Mouse (Mus musculus) retina, postnatal 1 day (tissue): ENCODE results near the gene Obsl1.

Source experiments
- DNase-seq: peaks from one replicate; pipeline ENCODE4 v3.0.0-alpha.2; 2012

The Obsl1 gene

GRCm38 (mm10) chr1:75480735-75481134 lies 25.5 kb downstream of the Obsl1 start:
- DNase-seq: no peak

DNA sequence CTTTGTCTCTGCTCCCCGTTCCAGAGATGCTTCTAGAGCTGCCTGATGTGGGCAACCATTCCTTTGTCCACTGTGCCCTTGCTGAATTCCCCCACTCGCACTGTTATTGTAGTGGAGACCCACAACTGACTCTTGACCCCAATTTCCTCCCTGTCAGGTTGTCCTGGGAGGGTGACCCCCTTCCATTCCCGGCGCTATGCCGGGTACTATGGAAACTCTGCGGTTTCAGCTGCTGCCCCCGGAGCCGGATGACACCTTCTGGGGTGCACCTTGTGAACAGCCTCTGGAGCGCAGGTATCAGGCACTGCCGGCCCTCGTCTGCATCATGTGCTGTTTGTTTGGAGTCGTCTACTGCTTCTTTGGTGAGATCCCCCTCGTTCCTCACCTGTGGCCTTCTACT lies 26.2 kb downstream of the Obsl1 start:
- no peak for DNase-seq

- no peak for DNase-seq
Measured at GRCm38 (mm10) chr1:75479635-75479989, 26.6 kb downstream of the Obsl1 start.

GRCm38 (mm10) chr1:75478916-75479634 lies 27.2 kb downstream of the Obsl1 start, which contains the start of the genes Chpf and Tmem198:
TSS of gene Chpf (minus strand) at chr1:75479307.
TSS of gene Tmem198 (plus strand) at chr1:75479532.
- DNase-seq: peak; percentile 99

DNA sequence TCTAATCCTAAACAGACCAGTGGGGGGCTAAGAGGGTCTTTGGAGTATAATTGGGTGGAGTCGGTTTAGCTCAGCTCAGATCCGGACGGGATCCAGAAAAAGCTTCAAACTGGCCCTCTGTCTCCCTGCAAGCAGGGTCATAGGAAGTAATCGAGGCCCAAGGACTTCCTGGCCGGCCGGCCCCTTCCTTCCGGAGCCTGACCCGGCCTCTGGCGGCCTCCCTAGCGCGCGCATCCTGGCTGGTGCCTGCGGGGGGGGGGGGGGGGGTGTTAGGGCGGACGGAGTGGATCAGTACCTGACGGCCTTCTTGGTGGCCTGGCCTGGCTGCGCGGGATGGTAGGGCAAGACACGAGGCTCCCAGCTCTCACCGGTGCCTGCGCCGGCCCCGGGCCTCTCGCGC lies 27.8 kb downstream of the Obsl1 start:
- DNase-seq: peak; percentile 45

- DNase-seq: no peak
Measured at GRCm38 (mm10) chr1:75477966-75478290, 28.3 kb downstream of the Obsl1 start.

DNA sequence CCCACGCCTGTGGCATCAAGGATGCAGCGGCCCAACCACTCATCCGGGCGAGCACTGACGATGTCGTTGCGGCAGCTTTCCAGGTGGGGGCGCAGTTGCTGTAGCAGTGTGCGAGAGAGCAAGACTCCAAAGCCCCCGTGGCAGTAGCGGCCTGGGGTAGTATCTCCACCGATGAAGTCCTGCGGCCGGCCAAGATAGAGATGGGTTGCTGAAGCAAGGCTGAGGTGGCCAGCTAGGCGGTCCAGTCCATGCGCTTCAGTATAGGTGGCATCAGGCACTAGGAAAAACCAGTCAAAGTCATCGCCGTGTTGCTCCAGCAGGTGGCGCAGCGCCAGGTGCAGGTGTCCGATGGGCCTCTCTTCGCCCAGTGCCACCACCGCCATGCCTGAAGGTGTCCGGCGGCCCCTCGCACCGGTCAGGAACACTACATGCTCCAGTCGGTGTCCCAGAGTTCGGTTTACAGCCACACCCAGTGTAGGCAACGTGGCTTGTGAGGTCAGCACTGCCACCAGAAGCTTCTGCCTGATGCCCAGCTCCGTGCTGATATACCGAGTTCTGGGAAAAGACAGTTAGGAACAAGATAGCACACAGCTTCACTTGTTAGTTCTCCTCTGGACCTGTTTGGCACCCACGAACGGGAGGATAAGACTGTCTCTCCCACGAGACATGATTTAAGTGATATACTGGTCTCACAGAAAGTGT lies 28.8 kb downstream of the Obsl1 start:
- DNase-seq: peak; percentile 85

GRCm38 (mm10) chr1:75476441-75476840 lies 29.8 kb downstream of the Obsl1 start:
- DNase-seq: no peak

- no peak for DNase-seq
Measured at GRCm38 (mm10) chr1:75469287-75469825, 36.9 kb downstream of the Obsl1 start.

DNA sequence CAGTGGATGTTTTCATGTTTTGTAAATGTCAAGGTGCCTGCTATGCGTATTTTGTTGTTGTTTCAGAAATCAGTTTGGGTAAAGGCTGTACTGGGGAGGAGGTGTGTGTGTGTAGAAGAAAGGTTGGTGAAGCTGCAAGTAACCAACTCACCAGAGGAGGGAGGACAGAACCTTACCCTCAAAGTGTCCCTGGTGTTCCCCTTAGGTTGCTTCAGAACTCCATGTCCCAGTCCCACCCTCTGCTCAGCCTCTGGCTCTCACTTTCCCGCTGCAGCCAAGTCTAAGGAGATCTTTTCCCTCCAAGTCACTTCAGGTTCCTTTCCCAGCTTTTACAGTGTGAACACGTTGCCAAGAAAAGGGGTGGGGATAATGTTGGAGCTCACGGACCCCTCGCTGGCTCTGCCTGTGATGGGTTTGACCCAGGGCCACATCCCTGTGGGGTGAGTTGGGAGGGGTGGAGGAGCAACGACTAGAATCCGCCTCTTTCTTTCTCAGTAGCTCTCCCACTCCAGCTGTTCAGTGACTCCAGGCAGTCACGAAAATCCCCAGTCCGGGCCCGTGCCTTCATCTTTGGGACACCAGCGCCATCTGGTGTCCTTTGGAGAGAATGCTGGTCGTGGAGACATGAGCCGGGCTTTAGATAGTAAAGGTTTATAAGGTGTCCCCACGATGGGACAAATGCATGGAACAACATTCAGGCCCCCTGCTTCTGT lies 38.9 kb downstream of the Obsl1 start:
- DNase-seq: peak; percentile 89

DNA sequence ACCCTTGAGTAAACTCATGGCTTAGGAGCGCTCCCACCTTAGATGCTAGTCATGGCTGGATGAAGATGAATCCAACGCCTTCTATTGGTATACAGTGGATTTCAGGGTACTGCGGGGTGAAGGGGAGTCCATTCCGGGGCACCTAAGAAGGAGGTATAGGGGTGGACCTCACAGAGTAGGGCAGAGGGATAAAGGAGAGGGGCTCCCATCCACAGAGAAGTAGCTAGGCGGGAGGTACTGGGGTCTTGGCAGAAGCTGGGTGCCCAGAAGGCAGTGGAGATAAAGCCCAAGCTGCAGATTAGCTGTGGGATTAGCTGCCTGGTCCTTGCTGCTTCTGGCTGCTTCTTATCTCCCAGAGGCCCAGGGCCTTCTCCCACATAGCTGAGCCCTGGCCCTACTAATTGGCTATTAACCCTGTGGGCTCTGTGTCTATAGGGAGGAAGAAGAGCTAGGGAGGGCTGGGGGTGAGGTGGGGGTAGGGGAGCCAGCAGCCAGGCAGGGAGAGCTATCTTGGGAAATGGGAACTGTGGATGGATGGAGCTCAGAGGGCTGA lies 42.5 kb downstream of the Obsl1 start:
- peak; percentile 87 for DNase-seq

DNA sequence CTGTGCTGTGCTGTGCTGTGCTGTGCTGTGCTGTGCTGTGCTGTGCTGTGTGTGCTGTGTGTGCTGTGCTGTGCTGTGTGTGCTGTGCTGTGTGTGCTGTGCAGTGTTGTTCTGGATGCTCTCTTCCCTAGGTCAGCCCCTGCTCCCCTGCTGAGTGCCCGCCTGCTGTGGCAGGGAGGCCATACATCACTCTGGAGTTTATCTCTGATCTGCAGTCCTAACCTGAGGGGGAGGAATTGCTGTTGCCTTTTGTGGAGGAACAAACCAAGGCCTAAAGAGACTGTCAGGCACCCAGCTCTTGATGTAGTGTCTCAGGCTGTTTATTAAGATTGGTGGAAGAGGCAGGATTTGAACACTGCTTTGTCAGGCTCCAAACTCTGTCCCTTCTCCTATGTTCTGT lies 43.6 kb downstream of the Obsl1 start:
- DNase-seq: no peak

DNA sequence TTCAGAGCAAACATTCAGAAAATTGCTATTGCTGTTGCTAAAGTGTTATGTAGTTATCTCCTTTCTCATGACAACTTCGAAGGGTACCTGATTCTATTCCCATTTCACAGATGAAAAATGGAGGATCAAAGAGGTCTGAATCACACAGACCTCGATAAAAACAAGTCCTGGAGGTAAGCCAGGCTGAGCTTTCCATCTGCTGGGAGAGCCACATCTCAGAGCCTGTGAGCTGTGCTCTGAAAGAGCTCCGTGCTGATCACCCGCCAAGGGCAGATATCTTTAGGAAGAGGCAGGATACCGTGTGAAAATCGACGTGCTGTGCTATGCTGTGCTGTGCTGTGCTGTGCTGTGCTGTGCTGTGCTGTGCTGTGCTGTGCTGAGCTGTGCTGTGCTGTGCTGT lies 46.0 kb downstream of the Obsl1 start:
- DNase-seq: no peak

DNA sequence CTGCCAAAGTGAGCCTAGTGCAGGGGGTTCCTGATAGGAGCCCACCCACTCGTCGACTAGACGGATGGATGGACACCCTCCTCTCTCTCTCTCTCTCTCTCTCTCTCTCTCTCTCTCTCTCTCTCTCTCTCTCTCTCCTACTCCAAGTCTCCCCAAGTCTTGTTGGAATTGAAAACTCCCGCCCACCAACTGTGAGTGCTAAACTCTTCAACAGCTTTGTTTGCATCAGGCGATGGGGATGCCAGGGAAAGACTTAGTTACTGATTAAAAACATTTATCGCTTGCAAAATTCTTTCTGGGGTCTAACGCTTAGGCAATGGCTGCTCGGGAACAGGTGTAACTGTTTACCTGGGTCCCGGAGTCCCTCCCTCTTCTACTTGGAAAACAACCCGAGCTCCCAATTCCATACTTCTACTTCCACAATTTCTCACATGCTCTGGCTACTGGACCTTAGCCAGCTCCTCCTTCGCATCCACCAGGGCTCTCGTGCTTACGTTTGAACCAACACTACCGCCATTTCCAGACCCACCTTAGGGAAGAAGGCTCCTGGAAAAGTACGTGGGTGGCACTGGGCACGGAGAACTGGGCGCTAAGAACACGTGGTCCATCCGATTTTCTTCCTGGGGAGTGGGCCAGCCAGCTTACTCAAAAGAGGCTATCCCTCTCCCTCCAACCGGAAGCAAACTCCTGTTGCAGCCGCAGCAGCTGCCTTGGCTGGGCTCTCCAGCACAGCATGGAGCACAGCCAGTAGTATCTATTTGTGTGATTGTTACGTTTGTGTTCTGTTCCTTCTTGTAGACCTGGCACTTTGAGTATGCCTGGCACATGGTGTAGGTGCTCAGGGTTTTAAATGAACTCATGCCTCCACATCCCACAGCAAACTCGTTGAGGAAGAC lies 47.2 kb downstream of the Obsl1 start:
- DNase-seq: peak; percentile 33

DNA sequence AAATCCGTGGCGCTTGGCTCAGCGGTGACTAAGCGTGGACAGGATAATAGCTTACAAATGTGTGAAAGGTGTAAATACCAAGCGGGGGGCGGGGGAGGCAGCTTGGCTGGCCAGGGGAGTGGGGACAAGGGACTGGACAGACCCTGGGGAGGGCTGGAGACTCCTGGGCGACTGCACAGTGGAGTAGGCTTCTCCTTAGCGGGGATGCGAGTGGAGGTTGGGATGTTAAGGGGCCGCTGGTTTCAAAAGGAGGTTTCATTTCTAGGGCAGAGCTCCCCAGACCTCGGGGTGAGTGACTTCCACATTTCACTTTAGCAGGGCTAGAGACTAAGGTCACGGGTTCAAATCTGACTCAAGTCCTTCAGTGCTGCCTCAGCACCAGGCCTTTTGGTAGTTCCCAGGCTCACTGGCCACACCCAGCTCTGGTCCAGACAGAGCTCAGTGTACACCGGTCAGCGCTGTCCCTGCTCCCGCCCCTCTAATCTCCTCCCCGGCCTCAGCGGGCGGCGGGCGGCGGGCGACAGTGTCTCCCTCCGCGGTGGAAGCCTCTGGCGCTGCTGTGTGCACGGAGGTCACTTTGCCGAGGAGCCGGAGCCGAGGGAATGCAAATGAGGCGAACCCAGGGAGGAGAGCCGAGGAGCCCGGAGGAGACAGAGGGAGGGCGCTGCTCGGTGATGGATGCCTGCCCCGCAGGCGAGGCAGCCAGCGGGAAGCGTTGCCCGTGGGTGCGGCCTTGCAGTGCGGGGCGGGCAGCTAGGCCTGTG lies 48.0 kb downstream of the Obsl1 start:
- peak; percentile 76 for DNase-seq

DNA sequence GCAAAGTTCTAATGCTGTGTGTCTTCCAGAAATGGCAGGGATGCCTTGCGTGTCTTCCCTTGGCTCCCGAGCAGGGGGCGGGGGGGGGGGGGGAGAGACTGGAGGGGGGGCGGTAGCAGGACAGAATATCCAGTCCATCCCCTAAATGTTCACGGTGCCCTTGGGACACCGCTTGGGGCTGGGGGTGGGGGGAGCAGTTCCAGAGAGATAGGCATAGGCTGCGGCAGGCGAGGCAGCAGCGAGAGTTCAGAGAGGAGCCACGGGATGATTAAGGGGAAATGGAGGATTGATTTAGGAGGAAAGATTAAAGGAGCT lies 48.6 kb downstream of the Obsl1 start:
- no peak for DNase-seq

DNA sequence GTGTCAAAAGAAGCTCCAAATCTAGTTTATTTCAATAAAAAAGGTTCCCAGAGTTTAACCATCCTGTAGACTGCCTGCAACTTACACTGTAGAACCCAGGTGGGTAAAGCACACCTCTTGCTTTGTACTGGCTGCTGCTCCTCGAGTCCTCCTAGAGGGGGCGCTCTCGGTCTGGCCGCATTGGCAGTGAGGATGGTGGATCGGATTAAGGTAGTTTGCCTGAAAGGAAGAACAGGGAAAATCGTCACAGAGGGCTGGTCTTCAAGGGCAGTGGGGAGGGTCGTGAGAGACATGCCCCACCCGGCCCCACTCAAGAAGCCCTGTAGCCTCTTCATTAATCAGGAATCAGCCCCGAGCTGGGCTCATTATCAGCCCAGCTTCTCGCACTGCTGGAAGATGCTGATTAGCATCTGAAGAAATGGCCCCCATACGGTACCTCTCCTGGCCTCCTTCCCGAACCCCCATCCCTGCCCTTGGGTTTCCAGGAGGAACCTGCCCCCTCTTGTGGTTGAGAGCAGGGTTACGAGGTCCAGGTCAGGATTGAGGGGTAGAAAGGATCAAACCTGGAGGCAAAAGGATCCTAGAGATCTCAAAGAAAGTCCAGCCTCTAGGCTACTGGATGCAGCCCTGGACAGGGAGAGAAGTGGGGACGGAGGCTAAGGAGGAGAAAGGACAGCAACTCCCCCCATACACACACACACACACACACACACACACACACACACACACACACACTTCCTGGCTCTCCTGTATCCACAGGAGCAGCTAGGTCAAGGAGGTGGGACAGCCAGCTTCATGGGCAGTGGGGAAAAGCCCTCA lies 49.3 kb downstream of the Obsl1 start:
- DNase-seq: peak; percentile 65

- peak; percentile 89 for DNase-seq
Measured at GRCm38 (mm10) chr1:75455948-75456347, 50.3 kb downstream of the Obsl1 start.

DNA sequence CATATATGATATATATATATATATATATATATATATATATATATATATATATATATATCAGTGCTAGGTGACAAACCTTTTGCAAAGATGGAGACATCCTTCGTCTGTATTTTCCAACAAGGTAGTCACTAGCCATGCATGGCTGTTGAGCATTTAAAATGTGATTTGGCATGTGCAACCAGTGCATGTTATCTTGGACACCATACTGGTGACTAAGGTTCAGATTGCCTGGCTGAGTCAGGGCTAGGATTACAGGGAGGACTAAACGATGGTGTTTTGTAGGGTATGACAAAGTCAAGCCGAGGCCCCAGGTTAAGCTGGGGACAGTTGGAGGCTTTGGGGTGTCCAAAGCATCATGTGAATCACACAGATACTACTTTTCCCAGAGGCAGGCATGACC lies 50.8 kb downstream of the Obsl1 start:
- DNase-seq: no peak

DNA sequence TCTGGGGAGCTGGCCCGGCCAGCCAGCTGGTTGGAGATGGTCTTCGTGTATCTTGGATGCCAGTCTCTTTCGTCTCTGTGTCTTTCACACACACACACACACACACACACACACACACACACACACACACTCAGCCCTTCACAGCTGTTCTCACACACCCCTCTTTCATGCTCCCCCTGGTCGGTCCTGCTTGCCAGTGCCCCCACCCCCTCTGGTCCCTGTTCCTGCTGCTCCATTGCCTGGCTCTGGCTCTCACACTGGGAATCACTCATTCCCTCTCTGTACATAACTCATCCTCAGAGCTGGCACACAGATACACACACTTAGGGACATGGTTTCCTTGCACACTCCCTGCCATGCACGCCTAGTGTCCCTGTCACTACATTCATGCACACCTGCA lies 54.4 kb downstream of the Obsl1 start:
- DNase-seq: peak; percentile 15
